Mouse (Mus musculus) liver, embryonic 15.5 days (tissue): ENCODE measurements at regions not wholly inside any gene's neighbourhood (a gene's known extent, or its start where the extent isn't known, plus 50 kb on each side); places are given as distances from the start of the nearest gene placed in this dataset.

Source experiments
- ATAC-seq: fragments of 200-750 bp; cut with Nextera tagmentation; 2 replicates; pipeline ENCODE4 v1.8.0; 2017; ENCODE audit warnings: moderate number of reproducible peaks, mild to moderate bottlenecking, moderate library complexity; ENCODE audit not compliant: insufficient read depth
- H3K27ac ChIP-seq: fragments of 300-500 bp; sonication (generic); replicated peaks from 2 replicates; pipeline ENCODE4 v1.5.1; 2015; ENCODE audit warnings: mild to moderate bottlenecking, inconsistent platforms
- H3K27me3 ChIP-seq: fragments of 300-500 bp; sonication (generic); 2 replicates; pipeline ENCODE4 v1.6.1; 2015; ENCODE audit warnings: mild to moderate bottlenecking, inconsistent platforms
- H3K36me3 ChIP-seq: fragments of 300-500 bp; sonication (generic); replicated peaks from 2 replicates; pipeline ENCODE4 v1.6.1; 2015; ENCODE audit warnings: moderate library complexity, mild to moderate bottlenecking, inconsistent platforms
- H3K4me1 ChIP-seq: fragments of 300-500 bp; sonication (generic); replicated peaks from 2 replicates; pipeline ENCODE4 v1.6.1; 2015; ENCODE audit warnings: inconsistent platforms
- H3K4me2 ChIP-seq: fragments of 300-500 bp; sonication (generic); 2 replicates; pipeline ENCODE4 v1.6.1; 2015; ENCODE audit warnings: moderate library complexity, mild to moderate bottlenecking, inconsistent platforms
- H3K4me3 ChIP-seq: fragments of 300-500 bp; sonication (generic); replicated peaks from 2 replicates; pipeline ENCODE4 v1.5.1; 2015; ENCODE audit warnings: mild to moderate bottlenecking, inconsistent platforms
- H3K9ac ChIP-seq: fragments of 300-500 bp; sonication (generic); 2 replicates; pipeline ENCODE4 v1.6.1; 2015; ENCODE audit warnings: moderate library complexity, mild to moderate bottlenecking, inconsistent platforms
- H3K9me3 ChIP-seq: fragments of 300-500 bp; sonication (generic); replicated peaks from 2 replicates; pipeline ENCODE4 v1.6.1; 2016; ENCODE audit warnings: inconsistent platforms
- WGBS: fragments of 180-500 bp; shearing (Covaris S2); methylation state at CpG from one replicate; pipeline ENCODE4 v1.1.7; 2015; ENCODE audit warnings: mixed read lengths; ENCODE audit not compliant: insufficient replicate concordance; 5-methylcytosine and 5-hydroxymethylcytosine counted together

DNA sequence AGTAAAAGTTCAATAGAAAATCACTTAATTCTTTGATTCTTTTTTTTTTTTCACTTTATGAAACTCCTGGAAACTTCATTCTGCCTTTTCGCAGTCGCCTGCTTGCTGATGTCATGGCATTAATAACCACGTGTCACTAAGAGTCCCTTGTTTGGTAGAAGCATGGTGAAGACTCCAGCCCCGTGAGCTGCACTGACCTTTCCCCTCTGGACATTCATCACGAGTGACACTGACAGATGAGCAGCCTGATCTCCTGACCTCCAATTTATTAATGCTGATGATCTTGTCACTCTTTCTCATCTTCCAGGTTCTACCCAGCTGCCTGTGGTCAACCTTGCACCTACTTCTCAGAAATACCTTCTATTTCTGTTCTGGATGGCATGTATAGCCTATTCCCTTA lies 867.1 kb upstream of the Slit2 start:
- WGBS: 60% methylated on average over 5 of the region's 5 CpGs
- Histone ChIP-seq H3K9ac (no peak overlapping the region), H3K9me3 (no peaks in the 10 kb centered on the region), H3K27ac (no peak overlapping the region), H3K27me3 (no peaks in the 10 kb centered on the region), H3K4me3 (no peak overlapping the region), H3K4me2 (no peak overlapping the region), H3K36me3 (no peaks in the 10 kb centered on the region), H3K4me1 (no peaks in the 10 kb centered on the region)
- no peak for ATAC-seq

- no peak for ATAC-seq
These were observed 887.2 kb upstream of the Slit2 start for GRCm38 (mm10) chr5:47095703-47096102.

DNA sequence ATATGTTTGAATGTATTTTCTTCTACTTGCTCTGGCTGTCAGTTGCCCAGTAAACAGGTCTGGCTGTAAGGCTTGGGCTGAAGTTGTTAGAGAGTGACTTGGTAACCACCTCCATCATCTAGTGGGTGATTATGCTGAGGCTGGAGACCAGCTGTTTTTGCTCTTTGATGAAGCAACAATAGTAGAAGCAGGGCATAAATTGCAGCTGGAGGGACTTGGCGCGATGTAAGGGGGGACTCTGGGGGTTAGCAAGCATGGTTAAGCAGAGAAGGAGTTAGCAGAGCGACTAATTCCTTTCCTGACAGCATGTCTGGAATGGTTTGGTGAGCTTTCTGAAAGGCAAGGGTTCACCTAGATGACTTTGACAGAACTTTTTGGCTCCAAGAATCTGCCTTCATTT lies 930.0 kb upstream of the Slit2 start:
- Histone ChIP-seq H3K4me2 (no peak overlapping the region), H3K36me3 (no peaks in the 10 kb centered on the region), H3K4me1 (no peaks in the 10 kb centered on the region), H3K9ac (no peak overlapping the region), H3K9me3 (no peaks in the 10 kb centered on the region), H3K4me3 (no peak overlapping the region), H3K27me3 (no peaks in the 10 kb centered on the region), H3K27ac (no peak overlapping the region)
- no peak for ATAC-seq
- 63% methylated on average over 3 of the region's 3 CpGs for WGBS

More at GRCm38 (mm10) chr5:47095703-47096102, 887.2 kb upstream of the Slit2 start:
- Histone ChIP-seq H3K27ac (no peak overlapping the region), H3K4me1 (no peaks in the 10 kb centered on the region), H3K27me3 (no peaks in the 10 kb centered on the region), H3K4me2 (no peak overlapping the region), H3K36me3 (no peaks in the 10 kb centered on the region), H3K4me3 (no peak overlapping the region), H3K9me3 (no peaks in the 10 kb centered on the region), H3K9ac (no peak overlapping the region)

- Histone ChIP-seq H3K9me3 (no peaks in the 10 kb centered on the region), H3K4me1 (no peaks in the 10 kb centered on the region), H3K4me2 (no peak overlapping the region), H3K27me3 (no peaks in the 10 kb centered on the region), H3K36me3 (no peaks in the 10 kb centered on the region), H3K27ac (no peak overlapping the region), H3K4me3 (no peak overlapping the region), H3K9ac (no peak overlapping the region)
- WGBS: 10% methylated on average over 1 of the region's 1 CpGs
- no peak for ATAC-seq
These were observed 946.2 kb upstream of the Slit2 start for GRCm38 (mm10) chr5:47036752-47037151.

GRCm38 (mm10) chr5:47034021-47034420 lies 948.9 kb upstream of the Slit2 start:
- no peaks in the 10 kb centered on the region for H3K27me3 ChIP-seq
- WGBS: 64% methylated on average over 7 of the region's 7 CpGs
- no peak overlapping the region for H3K27ac ChIP-seq
- no peak overlapping the region for H3K9ac ChIP-seq
- no peaks in the 10 kb centered on the region for H3K4me1 ChIP-seq
- no peak for ATAC-seq
- H3K4me2 ChIP-seq: no peak overlapping the region
- no peaks in the 10 kb centered on the region for H3K9me3 ChIP-seq
- no peaks in the 10 kb centered on the region for H3K36me3 ChIP-seq
- no peak overlapping the region for H3K4me3 ChIP-seq

- H3K9me3 ChIP-seq: no peaks in the 10 kb centered on the region
- no peaks in the 10 kb centered on the region for H3K4me1 ChIP-seq
- no peak overlapping the region for H3K27ac ChIP-seq
- H3K4me2 ChIP-seq: no peak overlapping the region
- no peaks in the 10 kb centered on the region for H3K27me3 ChIP-seq
- no peak for ATAC-seq
- H3K9ac ChIP-seq: no peak overlapping the region
- H3K4me3 ChIP-seq: no peak overlapping the region
- no peaks in the 10 kb centered on the region for H3K36me3 ChIP-seq
These were observed 968.6 kb upstream of the Slit2 start for GRCm38 (mm10) chr5:47014351-47014750.

DNA sequence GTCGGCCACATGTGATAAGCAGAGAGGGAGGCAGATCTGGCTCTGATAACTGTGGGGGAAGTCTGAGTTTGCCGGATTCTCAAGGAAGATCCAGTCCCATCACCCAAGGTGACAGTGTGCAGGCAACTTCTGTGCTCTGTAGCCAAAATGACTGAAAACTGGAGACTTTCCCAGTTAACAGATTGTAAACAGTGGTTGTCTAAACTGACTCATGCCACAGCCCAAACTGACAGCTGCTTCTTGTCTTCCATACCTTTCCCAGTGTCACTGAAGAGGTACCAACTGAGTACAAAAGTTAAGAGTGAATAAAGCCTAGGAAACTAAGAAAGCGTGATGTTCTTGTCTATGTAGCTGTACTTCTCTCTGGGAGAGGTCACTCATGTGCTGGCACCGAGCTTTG lies 990.4 kb upstream of the Slit2 start:
- WGBS: 48% methylated on average over 4 of the region's 4 CpGs
- no peak overlapping the region for H3K4me3 ChIP-seq
- no peak for ATAC-seq
- no peaks in the 10 kb centered on the region for H3K36me3 ChIP-seq
- no peak overlapping the region for H3K9ac ChIP-seq
- no peaks in the 10 kb centered on the region for H3K9me3 ChIP-seq
- H3K27ac ChIP-seq: no peak overlapping the region
- no peaks in the 10 kb centered on the region for H3K27me3 ChIP-seq
- no peaks in the 10 kb centered on the region for H3K4me1 ChIP-seq
- no peak overlapping the region for H3K4me2 ChIP-seq

- H3K9ac ChIP-seq: no peak overlapping the region
- no peak for ATAC-seq
- no peak overlapping the region for H3K4me2 ChIP-seq
- H3K36me3 ChIP-seq: no peaks in the 10 kb centered on the region
- no peaks in the 10 kb centered on the region for H3K27me3 ChIP-seq
- no peaks in the 10 kb centered on the region for H3K9me3 ChIP-seq
- WGBS: 79% methylated on average over 2 of the region's 2 CpGs
- H3K4me1 ChIP-seq: no peaks in the 10 kb centered on the region
- no peak overlapping the region for H3K4me3 ChIP-seq
- H3K27ac ChIP-seq: no peak overlapping the region
These were observed 996.4 kb upstream of the Slit2 start for GRCm38 (mm10) chr5:46986519-46986918.

GRCm38 (mm10) chr5:46980326-46980725 lies 1002.6 kb upstream of the Slit2 start:
- H3K9me3 ChIP-seq: no peaks in the 10 kb centered on the region
- no peak for ATAC-seq
- 50% methylated on average over 2 of the region's 2 CpGs for WGBS

GRCm38 (mm10) chr5:46968870-46969436 lies 1014.0 kb upstream of the Slit2 start:
- Histone ChIP-seq H3K4me1 (no peaks in the 10 kb centered on the region), H3K27me3 (no peaks in the 10 kb centered on the region), H3K9me3 (no peaks in the 10 kb centered on the region), H3K4me3 (no peak overlapping the region), H3K9ac (no peak overlapping the region), H3K36me3 (no peaks in the 10 kb centered on the region), H3K27ac (no peak overlapping the region), H3K4me2 (no peak overlapping the region)
- WGBS: 61% methylated on average over 5 of the region's 5 CpGs
- no peak for ATAC-seq

More at GRCm38 (mm10) chr5:46980326-46980725, 1002.6 kb upstream of the Slit2 start:
- Histone ChIP-seq H3K4me1 (no peaks in the 10 kb centered on the region), H3K27me3 (no peaks in the 10 kb centered on the region), H3K36me3 (no peaks in the 10 kb centered on the region), H3K9ac (no peak overlapping the region), H3K27ac (no peak overlapping the region), H3K4me2 (no peak overlapping the region), H3K4me3 (no peak overlapping the region)

DNA sequence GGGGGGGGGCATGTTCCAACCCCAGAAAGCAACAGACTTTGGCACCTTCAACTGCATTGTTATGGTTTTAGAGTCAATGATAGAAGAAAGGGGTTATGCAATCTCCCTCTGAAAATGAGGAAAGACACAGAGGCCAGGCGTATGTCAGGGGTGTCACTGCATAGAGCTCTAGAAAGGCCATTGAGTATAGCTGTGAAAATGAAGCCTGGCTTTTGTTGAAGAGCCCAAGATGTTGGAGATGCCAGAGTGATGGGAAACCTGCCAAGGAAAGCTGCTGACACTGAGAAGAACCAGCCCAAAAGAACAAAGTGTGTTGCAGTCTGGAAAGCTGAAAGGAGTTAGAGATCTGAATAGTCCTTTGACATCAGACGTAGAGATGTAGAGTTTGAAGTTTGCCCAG lies 1022.2 kb upstream of the Slit2 start:
- 40% methylated on average over 2 of the region's 2 CpGs for WGBS
- no peaks in the 10 kb centered on the region for H3K4me1 ChIP-seq
- no peak for ATAC-seq

DNA sequence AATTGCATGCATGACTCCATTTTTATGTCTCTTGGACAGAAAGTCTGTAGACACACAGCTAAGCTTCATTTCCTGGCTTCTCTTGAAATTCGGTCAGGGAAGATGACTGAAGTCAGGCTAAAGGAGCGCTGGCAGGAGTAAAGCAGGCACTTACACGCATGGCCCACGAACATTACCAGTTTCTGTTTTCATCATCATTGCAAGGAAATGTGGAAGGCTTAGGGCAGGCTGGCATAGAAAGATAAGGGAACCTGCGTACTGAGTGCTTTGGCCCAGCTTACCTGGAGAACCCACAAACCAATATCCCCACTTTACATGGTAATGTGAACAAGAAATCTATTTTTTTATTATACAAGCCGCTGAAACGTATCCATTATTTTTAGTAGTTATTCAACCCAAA lies 1056.6 kb upstream of the Slit2 start:
- H3K36me3 ChIP-seq: no peaks in the 10 kb centered on the region
- no peak overlapping the region for H3K4me2 ChIP-seq
- H3K9me3 ChIP-seq: no peaks in the 10 kb centered on the region
- H3K27ac ChIP-seq: no peak overlapping the region
- no peak for ATAC-seq
- no peak overlapping the region for H3K9ac ChIP-seq
- 54% methylated on average over 7 of the region's 7 CpGs for WGBS
- no peak overlapping the region for H3K4me3 ChIP-seq
- no peaks in the 10 kb centered on the region for H3K27me3 ChIP-seq
- no peaks in the 10 kb centered on the region for H3K4me1 ChIP-seq

More for the DNA sequence above, 1022.2 kb upstream of the Slit2 start:
- Histone ChIP-seq H3K27ac (no peak overlapping the region), H3K9me3 (no peaks in the 10 kb centered on the region), H3K4me3 (no peak overlapping the region), H3K9ac (no peak overlapping the region), H3K4me2 (no peak overlapping the region), H3K27me3 (no peaks in the 10 kb centered on the region), H3K36me3 (no peaks in the 10 kb centered on the region)
